Mouse (Mus musculus): ENCODE results near the gene 1810010H24Rik.

GRCm38 (mm10) chr11:107016893-107017292, 8.6 kb upstream of the 1810010H24Rik start:
- TF ChIP-seq CTCF (IDR thresholded peaks at IDR 0.05; ENCODE audit: low read depth) (no peak), EP300 (IDR thresholded peaks at IDR 0.05; ENCODE audit: low read depth) (no peak)

All from liver, embryonic 14.5 days (tissue).